Mouse (Mus musculus) embryonic fibroblast, embryonic 13.5 days (primary cell): ENCODE data around the gene Sbk1. TPM values are rescaled to one million over a fixed set of nuclear protein-coding genes. Genes with fewer than 3 reads are reported as not detected.

Experiments used
- H3K27ac ChIP-seq: 2 replicates; pipeline ENCODE4 v1.5.1; 2012; ENCODE audit warnings: low read length, control low read depth, inconsistent platforms; ENCODE audit not compliant: insufficient read depth
- H3K4me1 ChIP-seq: 2 replicates; pipeline ENCODE4 v1.6.1; 2011; ENCODE audit warnings: low read length; ENCODE audit not compliant: control insufficient read depth, insufficient read depth
- H3K4me3 ChIP-seq: 2 replicates; pipeline ENCODE4 v1.5.1; 2011; ENCODE audit warnings: mild to moderate bottlenecking, control low read depth, low read length; ENCODE audit not compliant: insufficient read depth
- CTCF ChIP-seq: IDR thresholded peaks from 2 replicates; pipeline ENCODE4 v1.5.1; 2011; ENCODE audit warnings: mild to moderate bottlenecking, control low read depth, low read length, moderate library complexity, borderline replicate concordance; ENCODE audit not compliant: insufficient read depth
- POLR2A ChIP-seq: IDR thresholded peaks from 2 replicates; pipeline ENCODE4 v1.6.1; 2011; ENCODE audit warnings: low read depth, mild to moderate bottlenecking, control low read depth, low read length, moderate library complexity
- polyA plus RNA-seq: library from polyadenylated mRNA; stranded (reverse); fragments of >200 nt; gene quantifications from 2 replicates; pipeline ENCODE4 v1.2.4, GENCODE M21; 2011; ENCODE audit warnings: low read depth; ENCODE audit not compliant: missing spikeins, insufficient read length

Gene Sbk1
- 4.6 and 5.8 TPM in 2 replicates for polyA plus RNA-seq

GRCm38 (mm10) chr7:126271712-126272683 is at the start of gene Sbk1:
Gene Sbk1 (plus strand): TSS chr7:126272619.
- TF ChIP-seq POLR2A: peak; percentile 47
- no peak for TF ChIP-seq CTCF
- peak within 1 kb of the TSS; percentile 8; the same call in 1 of the 2 replicates for H3K27ac ChIP-seq
- no peaks in the 10 kb centered on the region for H3K4me1 ChIP-seq
- H3K4me3 ChIP-seq: peak within 1 kb of the TSS; percentile 87

GRCm38 (mm10) chr7:126222753-126223152 is 49.7 kb upstream of the Sbk1 start:
- no peak overlapping the region for H3K27ac ChIP-seq
- TF ChIP-seq CTCF (no peak), POLR2A (no peak)
- H3K4me1 ChIP-seq: no peaks in the 10 kb centered on the region
- no peak overlapping the region for H3K4me3 ChIP-seq

- H3K27ac ChIP-seq: no peak overlapping the region
- H3K4me3 ChIP-seq: no peak overlapping the region
- TF ChIP-seq POLR2A: no peak
- TF ChIP-seq CTCF: no peak
- no peaks in the 10 kb centered on the region for H3K4me1 ChIP-seq
These were observed 46.3 kb upstream of the Sbk1 start for GRCm38 (mm10) chr7:126226136-126226535.

GRCm38 (mm10) chr7:126230357-126231148 is 41.9 kb upstream of the Sbk1 start:
- TF ChIP-seq CTCF (no peak), POLR2A (no peak)
- Histone ChIP-seq H3K27ac (no peak overlapping the region), H3K4me1 (no peaks in the 10 kb centered on the region), H3K4me3 (no peak overlapping the region)

- H3K4me3 ChIP-seq: no peak overlapping the region
- no peaks in the 10 kb centered on the region for H3K4me1 ChIP-seq
- TF ChIP-seq POLR2A (no peak), CTCF (no peak)
- H3K27ac ChIP-seq: no peak overlapping the region
These were observed 39.9 kb upstream of the Sbk1 start for GRCm38 (mm10) chr7:126232345-126233071.

GRCm38 (mm10) chr7:126234611-126235010 is 37.8 kb upstream of the Sbk1 start:
- H3K4me1 ChIP-seq: no peaks in the 10 kb centered on the region
- H3K4me3 ChIP-seq: no peak overlapping the region
- no peak for TF ChIP-seq POLR2A
- TF ChIP-seq CTCF: no peak
- no peak overlapping the region for H3K27ac ChIP-seq

- Histone ChIP-seq H3K4me1 (no peaks in the 10 kb centered on the region), H3K4me3 (no peak overlapping the region), H3K27ac (no peak overlapping the region)
- TF ChIP-seq POLR2A (no peak), CTCF (no peak)
These were observed 36.2 kb upstream of the Sbk1 start for GRCm38 (mm10) chr7:126236083-126236793.

GRCm38 (mm10) chr7:126236794-126237192 is 35.6 kb upstream of the Sbk1 start:
- no peaks in the 10 kb centered on the region for H3K4me1 ChIP-seq
- no peak overlapping the region for H3K4me3 ChIP-seq
- H3K27ac ChIP-seq: no peak overlapping the region
- TF ChIP-seq CTCF: no peak

GRCm38 (mm10) chr7:126240814-126241360 is 31.5 kb upstream of the Sbk1 start:
- no peaks in the 10 kb centered on the region for H3K4me1 ChIP-seq
- TF ChIP-seq CTCF (no peak), POLR2A (no peak)
- H3K4me3 ChIP-seq: no peak overlapping the region
- H3K27ac ChIP-seq: no peak overlapping the region
